Mouse (Mus musculus) embryonic fibroblast, embryonic 13.5 days (primary cell): ENCODE results near the gene Sp7.

Source experiments
- CTCF ChIP-seq: IDR thresholded peaks from 2 replicates; pipeline ENCODE4 v1.5.1; 2011; ENCODE audit warnings: mild to moderate bottlenecking, control low read depth, low read length, moderate library complexity, borderline replicate concordance; ENCODE audit not compliant: insufficient read depth
- POLR2A ChIP-seq: IDR thresholded peaks from 2 replicates; pipeline ENCODE4 v1.6.1; 2011; ENCODE audit warnings: low read depth, mild to moderate bottlenecking, control low read depth, low read length, moderate library complexity

- TF ChIP-seq CTCF (no peak), POLR2A (no peak)
Measured at GRCm38 (mm10) chr15:102315292-102315691, 51.7 kb downstream of the Sp7 start.
